Mouse (Mus musculus): ENCODE measurements around the gene Mef2a.
A peak's percentile ranks its signal among the peaks of the same experiment; 100 is the strongest.

The Mef2a gene

DNA sequence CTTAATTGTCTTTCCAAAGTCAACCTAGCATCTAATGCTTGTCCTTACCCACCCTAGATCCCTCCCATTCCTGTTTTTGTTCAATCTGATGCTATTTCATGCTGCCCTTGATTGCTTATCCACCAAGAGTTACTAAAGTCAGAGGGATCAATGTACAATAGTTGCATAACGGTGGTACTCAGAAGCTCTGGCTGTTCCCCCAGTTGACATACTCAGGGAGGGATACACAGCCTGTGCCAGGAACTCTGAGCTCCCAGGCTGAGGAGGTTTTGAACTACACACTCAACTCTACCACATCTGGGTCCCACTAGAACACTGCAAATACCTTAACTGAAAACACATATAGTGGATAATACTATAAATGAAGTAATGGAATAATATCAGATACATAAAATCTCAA is 164.3 kb downstream of the Mef2a start:
- no peak for DNase-seq (ENCODE audit: low spot score)

- DNase-seq (ENCODE audit: low spot score): no peak
Observed at GRCm38 (mm10) chr7:67207701-67208100, 165.0 kb downstream of the Mef2a start.

GRCm38 (mm10) chr7:67206496-67206895 is 166.2 kb downstream of the Mef2a start:
- DNase-seq (ENCODE audit: low spot score): no peak

- DNase-seq (ENCODE audit: low spot score): no peak
Observed at GRCm38 (mm10) chr7:67205734-67206425, 166.8 kb downstream of the Mef2a start.

GRCm38 (mm10) chr7:67203625-67204024 is 169.0 kb downstream of the Mef2a start:
- no peak for DNase-seq (ENCODE audit: low spot score)

GRCm38 (mm10) chr7:67199412-67199811 is 173.2 kb downstream of the Mef2a start:
- peak; percentile 73 for DNase-seq (ENCODE audit: low spot score)

DNA sequence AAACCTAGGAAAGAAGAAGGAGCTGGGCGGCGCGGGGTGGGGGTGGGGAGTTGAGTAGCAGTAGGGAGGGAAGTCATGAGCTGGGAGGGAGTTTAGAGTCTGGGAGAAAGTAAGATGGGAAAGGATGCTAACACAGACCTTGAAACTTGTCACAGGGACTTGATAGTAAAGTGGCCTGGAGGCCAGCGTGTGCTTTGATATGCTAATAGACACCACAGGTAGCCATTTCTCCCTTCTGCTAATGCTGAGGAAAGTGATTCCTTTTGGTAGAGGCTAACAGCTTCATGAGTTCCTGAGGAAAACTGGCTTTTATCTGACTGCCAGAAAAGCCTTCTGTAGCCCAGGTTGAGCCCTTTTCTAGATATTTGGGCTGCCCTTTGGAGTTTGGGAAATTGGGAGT is 188.9 kb downstream of the Mef2a start:
- no peak for DNase-seq (ENCODE audit: low spot score)

All from layer of hippocampus, adult 11-12 months (tissue).